11 mouse cellular contexts compared by ENCODE assay signal in genomic region chr15:8896391-8896790, GRCm38 (mm10).
DNase-seq lines count a peak whose midpoint lies in the region; ATAC-seq and TF ChIP-seq lines count a peak whose summit lies in the region.
"Had no signal": no experiment of that assay in that cellular context is flagged by ENCODE, and none has a peak within 500 bp of the region (broad histone marks: within the 10 kb centered on the region; RNA-seq: fewer than 3 reads in every experiment).

No protein-coding gene starts in this region.

- H3K9ac ChIP-seq in forebrain, embryonic 13.5 days, result no peak overlapping the region
- no peak overlapping the region for H3K9ac ChIP-seq in forebrain, embryonic 12.5 days

- H3K9me3 ChIP-seq in forebrain, embryonic 13.5 days (replicated peaks), result no peaks in the 10 kb centered on the region
- H3K9me3 ChIP-seq in forebrain, embryonic 12.5 days, result no peaks in the 10 kb centered on the region

- no peaks in the 10 kb centered on the region for H3K36me3 ChIP-seq in forebrain, embryonic 13.5 days (ENCODE audit: poor library complexity, severe bottlenecking)
- H3K36me3 ChIP-seq in forebrain, embryonic 12.5 days (replicated peaks), result no peaks in the 10 kb centered on the region

- H3K4me3 ChIP-seq in forebrain, embryonic 13.5 days, result no peak overlapping the region
- no peak overlapping the region for H3K4me3 ChIP-seq in forebrain, embryonic 12.5 days (replicated peaks)
- H3K4me3 ChIP-seq in cerebellum, adult 2 months (replicated peaks; ENCODE audit: insufficient read depth, low read depth, low read length), result no peak overlapping the region

- ATAC-seq in forebrain, embryonic 13.5 days, result peak; percentile 61
- ATAC-seq in forebrain, embryonic 12.5 days (ENCODE audit: low FRiP score), result no peak
- ATAC-seq in megakaryocyte progenitor cell, adult 5-6 weeks (replicated peaks; ENCODE audit: poor library complexity), result no peak
- ATAC-seq in erythroid progenitor cell, adult 5-6 weeks (replicated peaks; ENCODE audit: low FRiP score, poor library complexity, severe bottlenecking), result no peak
- ATAC-seq: activated CD4-positive, CD25-positive, alpha-beta regulatory T cell, adult 4 months; lung, postnatal 0 days had no signal

- no peak overlapping the region for H3K4me2 ChIP-seq in forebrain, embryonic 13.5 days
- no peak overlapping the region for H3K4me2 ChIP-seq in forebrain, embryonic 12.5 days

- no peaks in the 10 kb centered on the region for H3K4me1 ChIP-seq in forebrain, embryonic 13.5 days
- H3K4me1 ChIP-seq in forebrain, embryonic 12.5 days, result no peaks in the 10 kb centered on the region
- H3K4me1 ChIP-seq in cerebellum, adult 2 months (ENCODE audit: control insufficient read depth, insufficient read depth, low read length), result peaks cover 5% of the 10 kb centered on the region

- peak; percentile 69 to 82 for DNase-seq in cerebellum, adult 2 months
- DNase-seq in gastrocnemius, adult 18-20 months (ENCODE audit: low spot score), result peak; percentile 8
- peak; percentile 83 for DNase-seq in left cerebral cortex, postnatal 4 days
- DNase-seq in heart, adult 11 months, result no peak
- DNase-seq: kidney, adult 9 months had no signal

- TF ChIP-seq POLR2A in cerebellum, adult 2 months (IDR thresholded peaks at IDR 0.05; ENCODE audit: borderline replicate concordance, insufficient read depth, low read length), result no peak

- TF ChIP-seq CTCF in cerebellum, adult 2 months (IDR thresholded peaks at IDR 0.05; ENCODE audit: borderline replicate concordance, insufficient read depth, low read depth, low read length), result no peak

- intact Hi-C loops in left cerebral cortex, postnatal 4 days (cut with DNase I), result no loop called here

- H3K27me3 ChIP-seq in forebrain, embryonic 13.5 days, result no peaks in the 10 kb centered on the region
- no peaks in the 10 kb centered on the region for H3K27me3 ChIP-seq in forebrain, embryonic 12.5 days
- no peaks in the 10 kb centered on the region; the same call in 1 of the 2 replicates for H3K27me3 ChIP-seq in cerebellum, adult 2 months (ENCODE audit: control insufficient read depth, insufficient read depth, low read length)

- H3K27ac ChIP-seq in forebrain, embryonic 13.5 days, result no peak overlapping the region
- H3K27ac ChIP-seq in forebrain, embryonic 12.5 days, result no peak overlapping the region
- no peak overlapping the region for H3K27ac ChIP-seq in cerebellum, adult 2 months (ENCODE audit: insufficient read depth, low read length)

- WGBS in forebrain, embryonic 13.5 days, result 65% methylated on average over 12 of the region's 12 CpGs
- WGBS in forebrain, embryonic 12.5 days, result 84% methylated on average over 12 of the region's 12 CpGs
- 8% methylated on average over 12 of the region's 12 CpGs for WGBS in cerebellum, adult 2 months
